Mouse (Mus musculus) embryonic fibroblast, embryonic 13.5 days (primary cell): ENCODE results near the gene Popdc3. TPM values are rescaled to one million over a fixed set of nuclear protein-coding genes. Genes with fewer than 3 reads are reported as not detected.
"Not testable (repeated sequence)": the region's sequence is repeated elsewhere in the genome, so short reads cannot be mapped to it uniquely, and the experiment has no call there.

Experiments
- H3K27ac ChIP-seq: 2 replicates; pipeline ENCODE4 v1.5.1; 2012; ENCODE audit warnings: low read length, control low read depth, inconsistent platforms; ENCODE audit not compliant: insufficient read depth
- H3K4me1 ChIP-seq: 2 replicates; pipeline ENCODE4 v1.6.1; 2011; ENCODE audit warnings: low read length; ENCODE audit not compliant: control insufficient read depth, insufficient read depth
- H3K4me3 ChIP-seq: 2 replicates; pipeline ENCODE4 v1.5.1; 2011; ENCODE audit warnings: mild to moderate bottlenecking, control low read depth, low read length; ENCODE audit not compliant: insufficient read depth
- CTCF ChIP-seq: IDR thresholded peaks from 2 replicates; pipeline ENCODE4 v1.5.1; 2011; ENCODE audit warnings: mild to moderate bottlenecking, control low read depth, low read length, moderate library complexity, borderline replicate concordance; ENCODE audit not compliant: insufficient read depth
- POLR2A ChIP-seq: IDR thresholded peaks from 2 replicates; pipeline ENCODE4 v1.6.1; 2011; ENCODE audit warnings: low read depth, mild to moderate bottlenecking, control low read depth, low read length, moderate library complexity
- polyA plus RNA-seq: library from polyadenylated mRNA; stranded (reverse); fragments of >200 nt; gene quantifications from 2 replicates; pipeline ENCODE4 v1.2.4, GENCODE M21; 2011; ENCODE audit warnings: low read depth; ENCODE audit not compliant: missing spikeins, insufficient read length

The Popdc3 gene
- polyA plus RNA-seq, 1 experiment = not detected

- no peaks in the 10 kb centered on the region for H3K4me1 ChIP-seq
- no peak within 1 kb of the TSS for H3K27ac ChIP-seq
- TF ChIP-seq CTCF (no peak), POLR2A (no peak)
- peak within 1 kb of the TSS; percentile 59 for H3K4me3 ChIP-seq
Observed at GRCm38 (mm10) chr10:45335434-45336422, 157.8 kb downstream of the Popdc3 start, which contains the start of gene Bves. Gene Bves (plus strand): TSS chr10:45335772.

GRCm38 (mm10) chr10:45339106-45339505, 161.2 kb downstream of the Popdc3 start:
- no peak overlapping the region for H3K4me3 ChIP-seq
- no peak for TF ChIP-seq POLR2A
- TF ChIP-seq CTCF = no peak
- H3K27ac ChIP-seq = no peak overlapping the region
- H3K4me1 ChIP-seq = no peaks in the 10 kb centered on the region

GRCm38 (mm10) chr10:45344381-45344780, 166.5 kb downstream of the Popdc3 start:
- Histone ChIP-seq H3K4me3 (no peak overlapping the region), H3K27ac (no peak overlapping the region), H3K4me1 (no peaks in the 10 kb centered on the region)
- TF ChIP-seq CTCF (no peak), POLR2A (no peak)

- Histone ChIP-seq H3K4me3 (no peak overlapping the region), H3K27ac (no peak overlapping the region), H3K4me1 (no peaks in the 10 kb centered on the region)
- TF ChIP-seq POLR2A (no peak), CTCF (no peak)
Observed at GRCm38 (mm10) chr10:45345217-45345616, 167.3 kb downstream of the Popdc3 start.

- H3K27ac ChIP-seq, H3K4me3 ChIP-seq: not testable (repeated sequence)
Observed at GRCm38 (mm10) chr10:45348143-45348542, 170.2 kb downstream of the Popdc3 start.

GRCm38 (mm10) chr10:45356091-45356490, 178.2 kb downstream of the Popdc3 start:
- no peaks in the 10 kb centered on the region for H3K4me1 ChIP-seq
- H3K4me3 ChIP-seq = no peak overlapping the region
- no peak overlapping the region for H3K27ac ChIP-seq
- no peak for TF ChIP-seq POLR2A

More at GRCm38 (mm10) chr10:45348143-45348542, 170.2 kb downstream of the Popdc3 start:
- not testable (repeated sequence) for H3K4me1 ChIP-seq

- Histone ChIP-seq H3K27ac (no peak overlapping the region), H3K4me3 (no peak overlapping the region), H3K4me1 (no peaks in the 10 kb centered on the region)
- TF ChIP-seq CTCF (no peak), POLR2A (no peak)
Observed at GRCm38 (mm10) chr10:45363396-45363795, 185.5 kb downstream of the Popdc3 start.

GRCm38 (mm10) chr10:45366987-45367705, 189.2 kb downstream of the Popdc3 start:
- Histone ChIP-seq H3K27ac (no peak overlapping the region), H3K4me1 (no peaks in the 10 kb centered on the region), H3K4me3 (no peak overlapping the region)
- TF ChIP-seq CTCF (peak; percentile 8; the same call in 1 of the 2 replicates), POLR2A (no peak)

Other genes with a start within 250 kb of the Popdc3 start
- 25.0 and 30.7 TPM in 2 replicates for gene Prep, start 110.9 kb upstream of the Popdc3 start, polyA plus RNA-seq
- 2.1 and 2.5 TPM in 2 replicates for gene Bves, start 157.7 kb downstream of the Popdc3 start, polyA plus RNA-seq